Mouse (Mus musculus) left cerebral cortex, adult 18-20 months (tissue): ENCODE results near the gene Ldha. TPM values are rescaled to one million over a fixed set of nuclear protein-coding genes. Genes with fewer than 3 reads are reported as not detected.
"Not testable (repeated sequence)": the region's sequence is repeated elsewhere in the genome, so short reads cannot be mapped to it uniquely, and the experiment has no call there.

ENCODE experiments used
- DNase-seq, 2 experiments: peaks; one replicate each; pipeline ENCODE4 v3.0.0; 2021 to 2022; ENCODE audit warnings: low spot score in 2 of 2, mixed read lengths in 1 of 2
- total RNA-seq, 2 experiments: library from RNA; stranded (reverse); gene quantifications; 2 replicates each; pipeline ENCODE4 v1.2.3; 2021

Gene Ldha
- total RNA-seq, 2 experiments from 2014 or later = 342 to 355 TPM

- no peak for DNase-seq
Observed at GRCm38 (mm10) chr7:46877255-46877654, 36.0 kb downstream of the Ldha start.

GRCm38 (mm10) chr7:46879851-46880250, 38.6 kb downstream of the Ldha start:
- no peak for DNase-seq

- DNase-seq = no peak
Observed at GRCm38 (mm10) chr7:46880992-46881391, 39.7 kb downstream of the Ldha start.

- DNase-seq = not testable (repeated sequence)
Observed at GRCm38 (mm10) chr7:46881941-46882340, 40.7 kb downstream of the Ldha start.

GRCm38 (mm10) chr7:46883304-46883703, 42.0 kb downstream of the Ldha start:
- no peak for DNase-seq

- DNase-seq = no peak
Observed at GRCm38 (mm10) chr7:46895511-46895910, 54.2 kb downstream of the Ldha start.

GRCm38 (mm10) chr7:46899343-46899742, 58.1 kb downstream of the Ldha start:
- no peak for DNase-seq

Other genes starting within 250 kb of the Ldha start
- 10 to 100 TPM; 73.6 to 85.6 TPM for gene Sergef, start 201.7 kb upstream of the Ldha start, total RNA-seq
- gene Tph1, start 168.9 kb upstream of the Ldha start, total RNA-seq = under 1 TPM; 0.16 to 0.21 TPM
- gene Saal1, start 130.8 kb upstream of the Ldha start, total RNA-seq = 1 to 10 TPM; 8.1 to 8.2 TPM
- not detected for gene Saa3, start 125.8 kb upstream of the Ldha start, total RNA-seq
- gene Saa4, start 108.9 kb upstream of the Ldha start, total RNA-seq = not detected
- not detected for gene Saa1, start 98.5 kb upstream of the Ldha start, total RNA-seq
- gene Saa2, start 89.7 kb upstream of the Ldha start, total RNA-seq = not detected
- gene Hps5, start 45.4 kb upstream of the Ldha start, total RNA-seq = 10 to 100 TPM; 11.9 to 12.1 TPM
- 10 to 100 TPM; 37.4 to 41.9 TPM for gene Gtf2h1, start 45.4 kb upstream of the Ldha start, total RNA-seq
- gene Ldhc, start 19.7 kb downstream of the Ldha start, total RNA-seq = not detected
- gene Tsg101, start 78.5 kb downstream of the Ldha start, total RNA-seq = 10 to 100 TPM; 67.9 to 70.2 TPM
- 10 to 100 TPM; 15.7 to 17.2 TPM for gene Uevld, start 117.1 kb downstream of the Ldha start, total RNA-seq
- not detected for gene Gm9999, start 142.1 kb downstream of the Ldha start, total RNA-seq
- 10 to 100 TPM; 17.4 to 20.2 TPM for gene Spty2d1, start 166.9 kb downstream of the Ldha start, total RNA-seq
- gene Tmem86a, start 209.1 kb downstream of the Ldha start, total RNA-seq = 10 to 100 TPM; 13.2 to 13.5 TPM